Mouse (Mus musculus) small intestine, adult 2 months (tissue): ENCODE results near the gene Nek4.

Source experiments
- CTCF ChIP-seq: fragments of 200-500 bp; IDR thresholded peaks from 2 replicates; pipeline ENCODE4 v1.5.1; 2012; ENCODE audit warnings: low read depth, mild to moderate bottlenecking, control low read depth, inconsistent platforms, low read length, moderate library complexity, mixed read lengths; ENCODE audit not compliant: insufficient replicate concordance, insufficient read length; ENCODE audit errors: extremely low read depth
- POLR2A ChIP-seq: fragments of 200-500 bp; IDR thresholded peaks from 2 replicates; pipeline ENCODE4 v1.6.1; 2012; ENCODE audit warnings: low read depth, mild to moderate bottlenecking, control low read depth, inconsistent platforms, low read length, moderate library complexity

- TF ChIP-seq POLR2A: no peak
- no peak for TF ChIP-seq CTCF
Observed at GRCm38 (mm10) chr14:30949986-30950385, 1.2 kb upstream of the Nek4 start.
